ENCODE assay signal across 21 mouse cellular contexts in the genomic region with DNA sequence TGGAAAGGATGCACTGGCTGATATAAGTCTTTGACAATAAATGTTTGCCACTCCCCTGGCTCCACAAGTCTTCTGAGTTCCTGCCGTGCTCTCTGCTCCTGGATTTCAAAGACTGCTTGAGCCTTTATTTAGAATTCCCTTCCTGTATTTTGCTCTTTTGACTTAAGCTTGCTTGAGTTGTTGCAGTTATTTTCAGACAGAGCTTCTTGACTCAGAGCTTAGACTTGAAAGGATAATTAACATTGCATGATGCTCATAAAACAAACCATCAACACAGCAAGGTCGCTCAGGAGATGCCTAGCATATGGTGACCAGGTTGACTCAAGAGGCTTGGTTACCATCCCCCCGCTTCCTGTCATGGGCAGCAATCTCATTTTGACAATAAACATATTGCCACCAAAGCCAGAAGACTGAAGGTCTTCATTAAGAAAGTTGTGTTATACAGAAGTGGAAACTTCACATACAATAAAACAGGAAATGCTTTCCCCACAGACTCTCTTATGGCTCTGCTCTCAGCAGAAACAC.
DNase-seq lines count a peak whose midpoint lies in the region; ATAC-seq and TF ChIP-seq lines count a peak whose summit lies in the region.
"Had no signal": no experiment of that assay in that cellular context is flagged by ENCODE, and none has a peak within 500 bp of the region (broad histone marks: within the 10 kb centered on the region; RNA-seq: fewer than 3 reads in every experiment).

No protein-coding gene starts in this region.

- H3K4me1 ChIP-seq in kidney, embryonic 16.5 days (ENCODE audit: insufficient read depth, low read length): 0 out of 2 replicates have a peak, but pooled peaks cover 2% of the 10 kb centered on the region
- peaks cover 18% of the 10 kb centered on the region for H3K4me1 ChIP-seq in embryonic facial prominence, embryonic 15.5 days
- H3K4me1 ChIP-seq in limb, embryonic 14.5 days (ENCODE audit: control insufficient read depth, insufficient read depth, low read length): peaks cover 19% of the 10 kb centered on the region; the same call in 1 of the 2 replicates
- H3K4me1 ChIP-seq: megakaryocyte, embryonic 14.5 days had no signal

- TF ChIP-seq POLR2A in limb, embryonic 14.5 days (IDR thresholded peaks at IDR 0.05; ENCODE audit: borderline replicate concordance, extremely low read depth, insufficient read depth, insufficient read length): no peak

- 62% methylated on average over 3 of the region's 3 CpGs for WGBS in kidney, embryonic 16.5 days
- WGBS in embryonic facial prominence, embryonic 15.5 days: 44% methylated on average over 3 of the region's 3 CpGs
- 21% methylated on average over 3 of the region's 3 CpGs for WGBS in limb, embryonic 14.5 days

- intact Hi-C loops in heart, postnatal 36 days (cut with DNase I): no loop called here

- no peaks in the 10 kb centered on the region for H3K27me3 ChIP-seq in kidney, embryonic 16.5 days (ENCODE audit: insufficient read depth, low read length)
- no peaks in the 10 kb centered on the region for H3K27me3 ChIP-seq in embryonic facial prominence, embryonic 15.5 days
- no peaks in the 10 kb centered on the region for H3K27me3 ChIP-seq in limb, embryonic 14.5 days (ENCODE audit: control insufficient read depth, insufficient read depth, low read length)
- H3K27me3 ChIP-seq: heart, embryonic 13.5 days had no signal

- H3K4me2 ChIP-seq in kidney, embryonic 16.5 days (replicated peaks; ENCODE audit: low read depth, low read length): no peak overlapping the region
- H3K4me2 ChIP-seq in embryonic facial prominence, embryonic 15.5 days (replicated peaks): no peak overlapping the region
- no peak overlapping the region for H3K4me2 ChIP-seq in limb, embryonic 14.5 days (replicated peaks; ENCODE audit: low read depth, low read length, severe bottlenecking)
- H3K4me2 ChIP-seq: heart, embryonic 13.5 days; hindbrain, embryonic 14.5 days; liver, embryonic 11.5 days had no signal

- no peaks in the 10 kb centered on the region for H3K36me3 ChIP-seq in kidney, embryonic 16.5 days (ENCODE audit: insufficient read depth, low read length)
- no peaks in the 10 kb centered on the region for H3K36me3 ChIP-seq in embryonic facial prominence, embryonic 15.5 days
- H3K36me3 ChIP-seq in limb, embryonic 14.5 days (ENCODE audit: control insufficient read depth, insufficient read depth, low read length): no peaks in the 10 kb centered on the region
- H3K36me3 ChIP-seq: G1E; heart, embryonic 13.5 days had no signal

- H3K4me3 ChIP-seq in kidney, embryonic 16.5 days (ENCODE audit: low read length): no peak overlapping the region
- no peak overlapping the region for H3K4me3 ChIP-seq in embryonic facial prominence, embryonic 15.5 days (replicated peaks)
- no peak overlapping the region for H3K4me3 ChIP-seq in limb, embryonic 14.5 days (replicated peaks; ENCODE audit: low read length)
- H3K4me3 ChIP-seq: heart, embryonic 13.5 days; megakaryocyte, embryonic 14.5 days had no signal

- no peak for ATAC-seq in kidney, embryonic 16.5 days (ENCODE audit: low FRiP score, low TSS enrichment)
- no peak for ATAC-seq in embryonic facial prominence, embryonic 15.5 days (ENCODE audit: insufficient number of reproducible peaks, low FRiP score, low TSS enrichment, low read depth)
- ATAC-seq in limb, embryonic 14.5 days (ENCODE audit: low FRiP score, low read depth): no peak
- no peak for ATAC-seq in megakaryocyte progenitor cell, adult 5-6 weeks (replicated peaks; ENCODE audit: poor library complexity)
- ATAC-seq: intestine, embryonic 16.5 days had no signal

- H3K27ac ChIP-seq in kidney, embryonic 16.5 days (ENCODE audit: low read length): peak overlapping the region; percentile 25; the same call in 1 of the 2 replicates
- H3K27ac ChIP-seq in embryonic facial prominence, embryonic 15.5 days (replicated peaks): peak overlapping the region; percentile 66
- H3K27ac ChIP-seq in limb, embryonic 14.5 days (replicated peaks; ENCODE audit: low read depth, low read length): peak overlapping the region; percentile 16; the same call in 1 of the 2 replicates
- H3K27ac ChIP-seq: heart, embryonic 13.5 days; hindbrain, embryonic 14.5 days had no signal

- no peaks in the 10 kb centered on the region for H3K9me3 ChIP-seq in kidney, embryonic 16.5 days (ENCODE audit: low read length)
- H3K9me3 ChIP-seq in embryonic facial prominence, embryonic 15.5 days (replicated peaks): no peaks in the 10 kb centered on the region
- no peaks in the 10 kb centered on the region for H3K9me3 ChIP-seq in limb, embryonic 14.5 days (ENCODE audit: control insufficient read depth, low read length)
- H3K9me3 ChIP-seq: G1E; heart, embryonic 13.5 days; megakaryocyte, embryonic 14.5 days had no signal

- DNase-seq in kidney, postnatal 25 days: no peak
- peak; percentile 39 for DNase-seq in embryo, embryonic 10.5 days (ENCODE audit: low spot score)
- DNase-seq in limb, embryonic 14.5 days (ENCODE audit: low spot score): peak; percentile 40
- no peak for DNase-seq in heart, postnatal 36 days
- DNase-seq in adrenal gland, adult 2 months: no peak
- DNase-seq: adrenal gland, postnatal 25 days; cerebellum, adult 11-12 months; cerebellum, postnatal 25 days; gastrocnemius, postnatal 10 days; lung, adult 18-20 months; lung, postnatal 14 days; right cerebral cortex, postnatal 25 days had no signal

- H3K9ac ChIP-seq in kidney, embryonic 16.5 days (replicated peaks; ENCODE audit: low read length): no peak overlapping the region
- H3K9ac ChIP-seq in embryonic facial prominence, embryonic 15.5 days: no peak overlapping the region
- H3K9ac ChIP-seq in limb, embryonic 14.5 days (ENCODE audit: low read depth, low read length, severe bottlenecking): no peak overlapping the region
- H3K9ac ChIP-seq: heart, embryonic 13.5 days; hindbrain, embryonic 14.5 days had no signal

Comparison
In these comparisons a context has a peak if more than half of its experiments do, and no peak if none do; other contexts are left out.
1. H3K27ac ChIP-seq: peak in every context shown above with its lines; median percentile 66 in embryonic facial prominence, embryonic 15.5 days; 25 in kidney, embryonic 16.5 days; 16 in limb, embryonic 14.5 days.
2. DNase-seq: peak in embryo, embryonic 10.5 days (single experiment) and limb, embryonic 14.5 days (single experiment); none in kidney, postnatal 25 days (0 of 2), heart, postnatal 36 days (0 of 2) and adrenal gland, adult 2 months (single experiment).